Mouse (Mus musculus) granulocyte monocyte progenitor cell, adult 5-6 weeks (primary cell): ENCODE measurements around the gene Rasgef1b. TPM values are rescaled to one million over a fixed set of nuclear protein-coding genes. Genes with fewer than 3 reads are reported as not detected.

ENCODE experiments used
- ATAC-seq: replicated peaks from 2 replicates; pipeline ENCODE4 v1.8.0; 2016; ENCODE audit warnings: mild to moderate bottlenecking, moderate TSS enrichment, inconsistent platforms; ENCODE audit not compliant: poor library complexity, severe bottlenecking
- total RNA-seq, 2 experiments: library from RNA; stranded (forward) in 1 of 2; stranded (reverse) in 1 of 2; fragments of 200-712, 200-1000 nt in 1 of 2; fragments of >200 nt in 1 of 2; fragmentation: Nextera tagmentation in 1 of 2; gene quantifications; 2 replicates each; pipeline ENCODE4 v1.2.3; 2014 to 2017

The Rasgef1b gene
- total RNA-seq, 2 experiments from 2014 or later: 0.28 to 3.8 TPM

DNA sequence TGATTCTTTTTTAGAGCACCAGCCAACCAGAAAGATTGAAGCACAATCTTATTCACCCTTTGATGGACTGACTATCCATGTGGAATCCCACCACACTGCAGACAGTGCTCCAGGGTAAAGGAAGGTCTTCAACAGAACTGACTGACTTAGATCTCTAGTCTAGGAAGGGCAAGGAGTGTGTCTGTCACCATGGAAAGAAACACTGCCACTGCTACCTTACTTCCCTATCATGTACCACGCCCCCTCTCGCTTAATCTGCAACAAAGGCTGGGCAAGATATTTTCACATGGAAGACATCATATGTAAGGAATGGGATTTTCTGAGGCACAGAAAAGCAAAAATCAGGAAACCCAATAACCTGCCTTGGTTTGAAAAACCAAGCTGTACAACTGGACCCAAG, 16.9 kb downstream of the Rasgef1b start:
- no peak for ATAC-seq

DNA sequence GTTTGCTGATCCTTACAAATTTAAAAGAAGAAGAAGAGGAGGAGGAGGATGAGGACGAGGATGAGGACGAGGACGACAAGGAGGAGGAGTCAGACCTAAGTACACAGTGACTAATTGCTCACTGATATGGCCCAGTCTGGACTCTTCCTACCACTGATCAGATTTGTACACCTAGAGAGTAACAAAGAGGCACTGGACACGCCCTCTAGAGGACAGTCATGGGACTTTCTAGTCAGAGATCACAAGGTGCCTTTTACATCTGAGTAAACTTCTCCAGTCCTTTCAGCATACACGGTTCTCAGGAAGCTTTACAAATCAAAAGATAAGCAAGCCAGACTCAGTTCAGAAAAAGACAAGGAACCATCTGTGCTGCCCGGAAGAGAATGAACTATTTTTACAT, 20.2 kb downstream of the Rasgef1b start:
- ATAC-seq: 0 out of 2 replicates have a peak, but pooled peaks have one; percentile 25

- ATAC-seq: no peak
Measured at GRCm38 (mm10) chr5:99707261-99707660, 21.6 kb downstream of the Rasgef1b start.

- no peak for ATAC-seq
Measured at GRCm38 (mm10) chr5:99701811-99702210, 27.1 kb downstream of the Rasgef1b start.

- no peak for ATAC-seq
Measured at GRCm38 (mm10) chr5:99694712-99695360, 34.0 kb downstream of the Rasgef1b start.

DNA sequence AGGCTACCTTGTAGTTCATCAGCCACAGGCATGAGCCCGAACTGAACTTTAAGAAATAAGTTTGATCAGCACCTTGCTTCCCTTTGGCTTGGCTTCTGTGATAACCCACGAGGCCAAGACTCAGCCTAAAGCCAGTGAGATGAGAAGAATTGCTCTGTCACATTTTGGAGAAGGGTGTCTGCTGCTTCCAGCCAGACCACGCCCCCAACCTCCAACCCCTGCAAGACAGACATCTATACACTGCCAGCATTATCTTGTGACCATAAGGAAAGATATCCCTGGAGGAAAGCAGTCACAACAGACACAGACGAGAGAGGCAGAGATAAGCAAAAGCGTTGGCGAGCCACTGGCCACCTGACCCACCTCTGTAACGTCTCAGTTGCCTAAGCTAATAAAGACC, 39.0 kb downstream of the Rasgef1b start:
- ATAC-seq: no peak

GRCm38 (mm10) chr5:99687894-99688293, 41.0 kb downstream of the Rasgef1b start:
- no peak for ATAC-seq

DNA sequence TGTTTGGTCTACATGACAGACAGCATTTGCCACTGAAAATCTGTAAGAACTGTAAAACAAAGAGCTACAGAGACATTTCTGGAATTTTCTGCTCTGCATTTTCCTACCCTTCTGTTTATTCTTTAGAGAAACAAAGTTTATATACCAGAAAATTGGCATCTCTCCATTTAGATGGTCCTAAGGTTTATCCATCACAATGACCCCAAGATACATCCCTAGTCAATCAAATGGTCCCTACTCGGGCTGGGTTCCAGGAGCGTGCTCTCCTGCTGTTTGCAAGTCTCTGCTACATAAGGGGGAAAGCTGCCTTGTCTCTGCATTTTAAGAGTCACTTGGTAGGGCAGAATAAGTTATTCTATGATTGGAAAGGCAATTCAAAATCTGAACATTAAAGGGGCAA, 44.8 kb downstream of the Rasgef1b start:
- no peak for ATAC-seq

DNA sequence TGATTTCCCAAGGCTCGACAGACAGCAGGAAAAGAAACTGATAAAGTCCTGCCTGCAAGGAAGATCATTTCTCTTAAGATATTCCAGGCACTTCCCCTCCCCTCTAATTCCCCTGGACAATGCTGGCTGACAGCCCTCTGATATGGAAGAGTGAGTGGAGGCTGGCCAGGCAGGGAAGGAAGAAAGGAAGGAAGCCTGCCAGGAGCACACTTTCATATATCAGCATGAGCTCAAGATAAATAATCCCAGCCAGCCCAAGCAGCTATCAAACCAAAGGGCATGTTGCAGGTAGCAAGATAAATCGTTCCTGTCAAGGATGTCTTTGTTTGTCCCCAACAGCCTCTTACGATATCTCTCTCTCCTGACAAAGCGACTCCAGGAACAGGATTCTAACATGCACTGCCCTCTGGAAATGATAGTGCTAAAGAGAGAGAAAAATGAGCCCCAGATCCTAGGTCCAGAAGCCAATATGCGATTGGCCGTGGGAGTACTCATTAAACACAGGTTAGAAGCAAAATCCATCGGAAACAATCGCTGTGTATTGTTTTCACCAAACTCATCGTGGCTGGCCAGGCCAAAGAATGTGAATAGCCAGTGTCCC, 58.8 kb downstream of the Rasgef1b start:
- no peak for ATAC-seq

DNA sequence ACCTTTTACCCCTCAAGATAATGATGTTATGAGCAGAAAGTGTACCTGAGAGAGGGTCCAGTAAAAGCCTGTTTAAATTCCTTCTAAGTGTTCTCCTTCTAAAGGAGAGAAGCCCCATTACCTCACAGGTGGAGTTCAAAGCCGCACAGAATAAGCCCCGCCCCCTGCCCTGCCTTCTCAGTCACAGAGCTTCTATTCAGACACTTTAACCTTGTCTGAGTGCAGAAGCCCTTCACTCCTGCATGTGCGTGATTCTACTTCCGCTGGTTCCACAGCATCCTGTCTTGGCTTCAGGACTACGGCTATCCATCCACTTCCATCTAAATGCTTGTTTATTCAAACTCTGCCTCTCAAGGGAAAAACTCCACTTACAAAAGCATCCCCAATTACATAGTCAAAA, 72.8 kb downstream of the Rasgef1b start:
- ATAC-seq: no peak

DNA sequence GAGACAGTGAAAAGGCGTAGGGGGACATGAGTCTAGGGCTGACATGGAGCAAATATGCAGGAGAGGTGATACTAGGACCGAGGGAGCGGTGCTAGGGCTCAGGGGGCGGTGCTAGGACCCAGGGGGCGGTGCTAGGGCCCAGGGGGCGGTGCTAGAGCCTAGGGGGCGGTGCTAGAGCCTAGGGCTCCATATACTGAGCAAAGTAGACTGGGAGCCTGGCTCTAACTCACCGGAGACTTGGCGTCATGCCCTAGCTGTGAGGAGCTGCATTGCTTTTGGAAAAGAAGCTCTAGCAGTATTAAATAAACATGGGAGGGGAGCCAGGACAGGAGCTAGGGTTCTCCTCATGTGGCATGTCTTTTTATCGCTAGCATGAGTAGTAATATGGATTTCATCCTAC, 75.9 kb downstream of the Rasgef1b start:
- ATAC-seq: no peak

DNA sequence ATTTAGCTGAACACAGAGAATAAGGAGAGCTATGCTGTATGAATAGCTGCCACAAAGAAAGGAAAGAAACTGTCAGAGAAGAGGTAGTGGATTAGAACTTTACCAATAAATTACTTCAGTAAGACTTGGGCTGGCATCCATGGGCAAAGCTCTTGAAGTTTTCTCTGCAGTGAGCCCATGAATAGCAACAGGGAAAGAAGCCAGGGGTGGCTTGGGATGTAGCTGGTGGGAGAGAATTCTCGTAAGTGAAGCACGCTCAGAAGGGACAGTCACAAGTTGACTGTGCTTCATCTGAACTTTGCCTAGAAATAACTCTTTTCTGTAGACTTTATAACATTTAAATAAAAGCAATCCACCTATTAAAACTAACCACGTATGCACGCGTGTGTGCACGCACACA, 87.5 kb downstream of the Rasgef1b start:
- no peak for ATAC-seq

- no peak for ATAC-seq
Measured at GRCm38 (mm10) chr5:99636575-99636974, 92.3 kb downstream of the Rasgef1b start.

DNA sequence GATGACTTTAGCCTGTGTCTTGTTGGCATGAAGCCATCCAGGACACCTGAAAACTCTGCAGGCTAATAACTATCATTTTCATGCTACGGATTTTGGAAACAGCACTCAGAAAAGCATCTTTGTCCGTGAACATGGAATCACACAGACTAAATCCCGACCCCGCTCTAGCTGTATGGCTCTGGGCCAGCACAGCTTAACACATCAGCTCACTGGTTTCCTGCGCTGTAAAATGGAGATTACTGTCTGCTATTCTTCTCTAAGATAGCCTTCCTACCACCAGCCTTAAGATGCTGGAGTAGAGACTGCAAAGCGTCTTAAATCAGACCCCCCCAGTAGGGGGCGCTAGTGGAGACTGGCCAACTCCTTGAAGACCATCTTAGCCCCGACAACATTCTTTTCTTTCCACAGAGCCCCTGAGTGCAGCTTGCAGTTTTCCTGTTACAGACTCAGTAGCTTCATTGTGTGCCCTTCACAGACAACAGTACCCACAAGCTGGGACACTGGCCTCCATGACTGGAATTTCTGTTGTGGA, 94.8 kb downstream of the Rasgef1b start:
- no peak for ATAC-seq

DNA sequence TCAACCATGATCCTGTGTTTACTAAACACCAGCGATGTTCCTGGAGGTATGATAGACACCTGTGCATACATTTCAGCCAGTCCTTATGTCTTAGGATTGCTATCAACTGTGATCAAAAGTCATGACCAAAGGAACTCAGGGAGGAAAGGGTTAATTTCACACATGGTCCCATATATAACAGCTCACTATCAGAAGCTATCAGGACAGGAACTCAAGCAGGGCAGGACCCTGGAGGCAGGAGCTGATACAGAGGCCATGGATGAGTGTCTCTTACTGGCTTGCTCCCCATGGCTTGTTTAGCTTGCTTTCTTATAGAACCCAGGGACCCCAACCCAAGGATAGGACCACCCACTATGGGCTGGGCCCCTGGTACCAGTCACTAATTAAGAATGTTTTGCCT, 95.3 kb downstream of the Rasgef1b start:
- ATAC-seq: no peak

GRCm38 (mm10) chr5:99632649-99633310, 96.1 kb downstream of the Rasgef1b start:
- no peak for ATAC-seq

- ATAC-seq: peak; percentile 89
Measured at GRCm38 (mm10) chr5:99630087-99630486, 98.8 kb downstream of the Rasgef1b start.

DNA sequence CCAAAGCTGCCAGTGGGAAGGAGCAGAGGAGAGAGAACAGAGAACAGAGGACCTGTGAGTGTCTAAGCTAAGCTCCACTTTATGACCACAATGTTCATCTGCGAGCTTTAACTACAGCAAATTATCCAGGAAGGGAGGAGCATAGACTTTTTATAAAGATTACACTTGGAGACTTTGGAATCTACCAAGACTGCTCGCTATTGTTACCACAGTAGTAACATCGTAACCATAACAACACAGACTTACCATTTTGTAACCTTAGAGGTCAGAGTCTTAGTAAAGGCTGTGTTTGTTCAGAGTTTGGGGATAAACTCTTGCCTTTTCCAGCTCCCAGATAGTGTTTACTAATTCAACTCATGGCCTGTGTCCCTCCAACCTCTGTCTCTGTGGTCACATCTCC, 103.3 kb downstream of the Rasgef1b start:
- no peak for ATAC-seq

- no peak for ATAC-seq
Measured at GRCm38 (mm10) chr5:99620771-99621170, 108.1 kb downstream of the Rasgef1b start.

DNA sequence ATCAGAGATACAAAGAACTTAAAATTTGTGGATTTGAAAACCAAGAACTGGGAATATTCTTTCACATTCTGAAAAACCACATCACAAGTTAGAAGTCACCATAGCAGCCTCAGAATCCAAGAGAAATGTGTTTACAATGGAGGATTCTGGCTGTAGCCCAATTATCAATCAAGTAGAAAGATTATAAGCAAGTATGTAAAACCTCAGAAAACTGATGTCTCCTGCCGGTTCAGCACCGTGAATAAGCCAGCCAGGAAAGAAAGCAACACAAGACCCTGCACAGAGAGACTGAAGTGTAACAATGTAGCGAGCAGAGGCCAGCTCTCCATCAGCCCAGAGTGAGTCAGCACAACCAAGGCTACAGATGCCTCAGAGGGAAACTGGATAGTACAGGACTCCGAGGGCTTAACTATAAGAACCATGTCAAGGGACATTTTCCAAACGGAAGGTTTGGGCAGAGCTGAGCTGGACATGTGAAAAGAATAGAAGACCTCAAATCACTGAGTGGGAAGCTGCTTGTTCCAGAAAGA, 111.5 kb downstream of the Rasgef1b start:
- ATAC-seq: no peak
